Mouse (Mus musculus) R1 (cell line): ENCODE measurements around the gene Shisa8.
A peak's percentile ranks its signal among the peaks of the same experiment; 100 is the strongest.

Experiments
- DNase-seq: peaks from one replicate; pipeline ENCODE4 v3.0.0-alpha.2; 2018; ENCODE audit warnings: low read depth, low spot score

The Shisa8 gene

DNA sequence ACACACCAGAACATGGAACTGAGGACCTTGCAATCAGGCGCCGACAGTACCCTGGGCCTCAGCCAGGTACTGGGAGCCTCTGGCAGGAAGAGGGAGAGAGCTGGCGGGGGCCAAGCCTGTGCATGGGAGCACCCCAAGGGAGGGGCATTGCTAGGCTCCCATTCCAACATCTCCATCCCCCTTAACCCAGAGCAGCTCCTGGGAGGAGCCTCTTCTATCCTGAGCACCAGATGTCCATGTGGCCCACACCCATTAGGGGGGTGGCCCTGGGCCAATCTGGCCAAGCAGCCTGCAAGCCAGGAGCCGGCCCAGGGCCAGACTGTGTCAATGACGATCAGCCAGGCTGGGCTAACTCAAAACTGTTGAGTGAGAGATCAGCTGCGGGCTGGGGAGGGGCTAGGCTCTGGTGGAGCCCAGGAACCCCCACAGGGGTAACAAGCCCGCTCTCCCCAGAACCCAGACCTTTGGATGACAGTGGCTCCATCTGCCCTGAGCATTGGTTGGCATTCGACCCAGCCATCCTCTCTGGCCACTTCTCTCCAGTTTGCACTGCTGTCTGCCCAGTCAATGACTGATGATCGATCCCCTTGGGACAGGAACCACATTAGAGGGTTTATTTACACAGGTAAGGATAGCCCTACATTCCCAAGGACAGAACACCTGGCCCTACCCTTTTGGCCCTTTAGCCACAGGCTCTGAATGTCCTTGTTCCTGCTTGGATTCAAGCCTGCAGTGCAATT, 6.1 kb downstream of the Shisa8 start:
- DNase-seq: no peak

DNA sequence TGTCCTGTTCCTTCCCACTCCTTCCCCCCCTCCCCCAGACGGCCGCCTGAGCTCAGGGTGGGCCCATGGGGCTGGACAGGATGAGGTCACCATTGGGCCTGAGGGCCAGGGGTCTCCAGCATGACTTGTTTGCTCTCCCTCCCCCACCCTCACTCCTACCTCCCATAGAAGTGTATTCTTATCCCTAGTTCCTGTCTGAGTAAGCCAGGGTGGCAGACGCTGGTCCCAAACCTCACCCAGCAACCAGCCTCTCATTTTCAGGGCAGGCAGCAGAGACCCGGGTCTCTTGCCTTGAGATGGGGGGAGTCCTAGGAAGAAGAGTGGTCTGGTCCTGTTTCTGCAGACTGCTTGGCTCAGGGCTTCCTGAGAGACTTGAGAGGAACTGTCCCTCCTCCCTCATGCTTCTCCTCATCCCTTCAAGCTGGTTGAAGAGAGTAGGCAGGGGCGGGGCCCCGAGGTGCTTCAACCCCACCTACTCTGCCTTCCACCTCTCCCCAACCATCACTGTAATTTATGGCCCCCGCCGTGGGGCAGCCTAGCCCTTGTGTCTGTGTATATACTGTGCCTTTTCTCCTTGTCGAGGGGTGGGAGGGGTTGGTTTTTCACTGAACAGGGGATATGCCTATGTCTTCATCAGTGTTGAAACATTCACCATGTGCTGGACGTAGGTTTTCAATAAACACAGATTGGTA, 7.8 kb downstream of the Shisa8 start:
- DNase-seq: no peak

GRCm38 (mm10) chr15:82203611-82204351, 8.8 kb downstream of the Shisa8 start:
- no peak for DNase-seq

DNA sequence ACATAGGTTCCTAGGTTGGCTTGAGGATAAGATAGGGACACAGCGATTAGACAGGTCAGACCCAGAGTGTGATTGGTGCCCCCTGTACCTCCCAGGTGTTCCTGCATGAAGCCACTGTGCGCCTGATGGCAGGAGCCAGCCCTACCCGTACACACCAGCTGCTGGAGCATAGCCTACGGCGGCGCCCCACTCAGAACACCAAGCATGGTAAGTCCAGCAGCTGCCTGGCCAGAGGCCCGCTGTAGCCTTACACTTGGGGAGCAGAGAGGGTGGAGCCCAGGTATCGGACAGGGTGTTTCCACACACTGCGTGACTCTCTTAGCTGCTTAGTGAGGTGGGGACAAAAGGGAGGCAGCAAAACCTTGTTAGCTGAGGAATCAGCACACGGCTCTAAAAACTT, 9.5 kb downstream of the Shisa8 start:
- no peak for DNase-seq

GRCm38 (mm10) chr15:82202086-82202485, 10.5 kb downstream of the Shisa8 start:
- no peak for DNase-seq

GRCm38 (mm10) chr15:82199546-82199945, 13.1 kb downstream of the Shisa8 start:
- DNase-seq: no peak

DNA sequence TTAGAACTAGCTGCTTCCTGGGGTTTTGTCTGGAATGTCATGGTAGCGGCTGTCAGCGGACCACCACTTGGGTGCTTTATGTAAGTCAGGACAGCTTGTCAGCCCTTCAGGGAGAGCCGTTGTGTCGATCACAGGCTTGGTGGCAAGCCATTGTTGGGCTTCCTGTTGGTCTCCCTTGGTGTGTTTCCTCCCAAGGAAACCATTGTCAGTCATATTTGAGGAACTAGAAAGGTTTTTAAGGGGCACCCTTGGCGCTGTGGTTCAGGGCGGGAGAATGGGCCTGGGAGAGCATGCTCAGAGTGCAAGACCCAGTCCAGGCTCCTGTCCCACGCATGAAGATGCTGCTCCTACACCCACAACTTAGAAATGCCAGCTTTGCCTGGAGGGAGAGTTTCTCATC, 14.3 kb downstream of the Shisa8 start:
- no peak for DNase-seq

GRCm38 (mm10) chr15:82197937-82198336, 14.7 kb downstream of the Shisa8 start:
- DNase-seq: no peak

GRCm38 (mm10) chr15:82197246-82197750, 15.3 kb downstream of the Shisa8 start:
- DNase-seq: no peak

GRCm38 (mm10) chr15:82196300-82196699, 16.3 kb downstream of the Shisa8 start:
- DNase-seq: no peak

- DNase-seq: no peak
Measured at GRCm38 (mm10) chr15:82192617-82193016, 20.0 kb downstream of the Shisa8 start.

- DNase-seq: peak; percentile 89
Measured at GRCm38 (mm10) chr15:82188481-82189240, 24.0 kb downstream of the Shisa8 start.

DNA sequence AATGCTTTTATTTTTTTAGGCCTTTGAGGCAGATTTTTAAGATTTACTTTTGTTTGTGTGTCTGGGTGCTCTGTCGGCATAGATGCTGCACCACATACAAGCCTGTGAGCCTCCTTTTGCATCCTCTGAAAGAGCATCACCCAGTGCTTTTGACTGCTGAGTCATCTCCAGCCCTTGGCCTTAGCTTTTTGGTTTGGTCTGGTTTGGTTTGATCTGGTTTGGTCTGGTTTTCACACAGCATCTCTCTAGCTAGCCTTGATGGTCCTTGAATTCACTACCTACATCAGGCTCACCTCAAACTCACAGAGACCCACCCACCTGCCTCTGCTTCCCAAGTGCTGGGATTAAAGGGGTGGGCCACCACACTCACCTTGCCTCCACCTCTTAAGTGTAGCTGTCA, 24.7 kb downstream of the Shisa8 start:
- peak; percentile 89 for DNase-seq

- peak; percentile 59 for DNase-seq
Measured at GRCm38 (mm10) chr15:82187401-82187800, 25.2 kb downstream of the Shisa8 start.

DNA sequence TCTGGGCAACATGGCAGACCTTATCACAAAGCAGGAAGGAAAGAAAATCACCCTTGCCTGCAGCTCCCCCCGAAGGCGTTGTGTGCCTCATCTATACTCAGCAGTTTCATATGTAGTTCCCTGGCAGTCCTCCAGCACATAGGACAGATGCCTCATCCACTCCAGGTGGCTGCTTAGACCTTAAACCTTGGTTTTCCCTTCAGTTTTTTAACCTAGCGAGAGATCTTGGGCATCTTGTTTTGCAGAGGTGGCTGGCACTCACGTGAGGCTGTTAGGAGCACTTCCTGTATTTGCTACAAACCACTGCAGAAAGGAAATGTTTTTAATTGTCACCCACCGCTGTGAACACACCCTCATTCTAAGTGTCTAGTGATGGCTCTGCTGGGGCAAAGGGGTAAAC, 25.7 kb downstream of the Shisa8 start:
- DNase-seq: no peak

DNA sequence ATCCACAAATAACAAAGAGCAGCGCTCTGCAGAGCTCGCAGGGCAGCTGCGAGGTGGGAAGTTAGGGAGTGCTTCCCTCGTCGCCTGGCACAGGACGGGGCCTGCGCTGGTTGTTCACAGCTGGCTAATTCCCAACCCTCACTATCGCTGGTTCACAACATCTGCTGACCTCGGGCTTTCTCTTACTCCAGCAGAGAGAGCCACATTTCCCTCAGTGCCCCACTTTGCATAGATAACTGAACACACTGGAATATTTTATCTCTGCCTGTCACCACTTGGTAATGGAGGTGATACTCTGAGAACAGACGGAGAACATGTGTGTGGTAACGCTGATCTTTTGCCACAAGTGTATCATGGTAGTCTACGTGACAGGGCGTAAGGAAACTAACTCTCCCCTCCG, 26.5 kb downstream of the Shisa8 start:
- no peak for DNase-seq

GRCm38 (mm10) chr15:82185062-82185783, 27.4 kb downstream of the Shisa8 start:
- no peak for DNase-seq

- DNase-seq: no peak
Measured at GRCm38 (mm10) chr15:82184656-82185055, 28.0 kb downstream of the Shisa8 start.

GRCm38 (mm10) chr15:82184183-82184582, 28.4 kb downstream of the Shisa8 start:
- no peak for DNase-seq

DNA sequence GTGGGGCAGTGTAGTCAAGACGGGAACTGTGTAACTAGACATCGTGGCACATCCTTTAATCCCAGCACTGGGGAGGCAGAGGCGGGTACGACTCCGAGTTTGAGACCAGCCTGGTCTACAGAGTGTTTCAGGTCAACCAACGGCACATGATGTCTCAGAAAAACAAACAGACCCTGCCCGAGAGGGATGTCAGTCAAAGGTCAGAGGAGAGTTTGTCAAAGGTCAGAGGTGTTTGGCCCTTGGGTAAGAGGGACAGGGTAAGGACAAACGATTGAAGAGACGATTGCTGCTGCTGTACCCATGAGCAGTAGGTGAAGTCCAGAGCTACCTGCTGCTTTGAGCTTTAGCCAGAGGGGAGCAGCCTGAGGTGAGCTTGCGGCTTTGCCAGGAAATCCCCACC, 29.0 kb downstream of the Shisa8 start:
- no peak for DNase-seq

GRCm38 (mm10) chr15:82182311-82182710, 30.3 kb downstream of the Shisa8 start:
- DNase-seq: peak; percentile 61
